Mouse (Mus musculus) erythroblast, embryonic 14.5 days (primary cell): ENCODE measurements around the gene Gm47985.

Experiments
- GATA1 ChIP-seq: IDR thresholded peaks from 2 replicates; pipeline ENCODE4 v1.6.1; 2012; ENCODE audit warnings: low read length, inconsistent platforms, mixed read lengths
- TAL1 ChIP-seq: IDR thresholded peaks from 3 replicates; pipeline ENCODE4 v1.6.1; 2012; ENCODE audit warnings: low read length, inconsistent platforms, mixed read lengths

DNA sequence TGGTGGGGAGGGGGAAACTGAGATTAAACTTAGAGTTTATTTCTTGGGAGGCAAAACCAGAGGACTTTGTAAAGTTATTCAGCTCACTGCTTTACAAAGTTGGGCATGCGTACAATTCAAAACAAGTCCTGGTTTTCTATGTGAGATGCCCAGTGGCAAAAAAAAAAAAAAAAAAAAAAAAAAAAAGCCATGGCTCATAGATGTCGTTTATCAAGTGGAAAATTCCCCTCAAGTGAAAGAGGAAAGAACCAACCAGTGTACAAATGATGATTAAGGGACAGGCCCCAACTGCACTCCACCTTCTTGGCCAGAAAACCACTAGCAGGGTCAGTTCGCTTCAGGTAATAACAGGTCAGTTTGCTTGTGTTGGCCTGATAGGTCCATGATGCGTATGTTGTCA lies 6.1 kb downstream of the Gm47985 start:
- TF ChIP-seq GATA1 (no peak), TAL1 (no peak)
